Comparison of ENCODE assay signal across 22 mouse cellular contexts in the genomic region with DNA sequence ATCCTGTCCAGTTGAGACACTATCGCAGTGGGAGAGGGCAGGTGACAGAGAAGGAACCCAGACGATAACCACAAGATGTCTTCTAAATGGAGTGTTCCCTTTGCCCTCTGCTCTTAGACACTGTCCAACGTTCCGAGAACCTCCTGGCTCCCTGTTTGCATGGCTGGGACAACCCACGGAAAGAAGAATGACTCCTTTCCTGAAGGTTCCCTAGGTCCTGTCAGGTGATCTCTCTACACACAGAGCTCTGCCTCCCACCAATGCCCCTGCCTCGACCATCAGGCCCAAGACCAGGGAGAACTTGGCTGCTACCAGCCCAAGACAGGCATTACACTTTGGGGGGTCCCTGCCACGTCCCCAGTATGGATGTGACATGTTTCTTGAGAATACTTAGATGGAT.
"Had no signal": no experiment of that assay in that cellular context is flagged by ENCODE, and none has a peak within 500 bp of the region (broad histone marks: within the 10 kb centered on the region; RNA-seq: fewer than 3 reads in every experiment).

No protein-coding gene starts in this region.

- DNase-seq: kidney, postnatal 10 days; kidney, postnatal 36 days; layer of hippocampus, postnatal 36 days; liver; lung, adult 18-20 months; lung, postnatal 10 days; lung, postnatal 36 days; midbrain, embryonic 14.5 days; right cerebral cortex, adult 18-20 months; right cerebral cortex, postnatal 14 days; right cerebral cortex, postnatal 4 days; thymus, adult 2 months; thymus, postnatal 14 days; thymus, postnatal 4 days had no signal

- H3K27ac ChIP-seq: left cerebral cortex, adult 2 months; liver, embryonic 12.5 days; liver, embryonic 15.5 days; lung, embryonic 15.5 days; stomach, postnatal 0 days had no signal

- H3K9ac ChIP-seq: kidney, embryonic 15.5 days; limb, embryonic 12.5 days; liver, embryonic 12.5 days; liver, embryonic 15.5 days; lung, embryonic 15.5 days had no signal

- H3K4me2 ChIP-seq: kidney, embryonic 15.5 days; liver, embryonic 12.5 days; liver, embryonic 15.5 days; lung, embryonic 15.5 days; midbrain, embryonic 11.5 days had no signal

- H3K27me3 ChIP-seq: kidney, embryonic 15.5 days; limb, embryonic 12.5 days; lung, embryonic 15.5 days had no signal

- H3K9me3 ChIP-seq: kidney, embryonic 15.5 days; limb, embryonic 12.5 days; liver, embryonic 12.5 days; liver, embryonic 15.5 days; lung, embryonic 15.5 days had no signal

- H3K36me3 ChIP-seq: kidney, embryonic 15.5 days; limb, embryonic 12.5 days; liver, embryonic 12.5 days; liver, embryonic 15.5 days; lung, embryonic 15.5 days had no signal

- ATAC-seq: liver, embryonic 12.5 days had no signal

- H3K4me3 ChIP-seq: kidney, embryonic 15.5 days; left cerebral cortex, adult 2 months; limb, embryonic 12.5 days; liver, embryonic 12.5 days; liver, embryonic 15.5 days; lung, embryonic 15.5 days had no signal
